Mouse (Mus musculus): Measurements from ENCODE around the gene Fam76a.

- no peak for TF ChIP-seq POLR2A (IDR thresholded peaks at IDR 0.05; ENCODE audit: insufficient read length, low read depth)
- TF ChIP-seq MAX (IDR thresholded peaks at IDR 0.05; ENCODE audit: low read depth) = no peak
- no peak for TF ChIP-seq SRF (IDR thresholded peaks at IDR 0.05; ENCODE audit: control insufficient read depth, insufficient read length, low read depth)
- no peak for TF ChIP-seq POLR2AphosphoS2 (IDR thresholded peaks at IDR 0.05; ENCODE audit: insufficient read length, low read depth)
- no peak for TF ChIP-seq MYOD1 (IDR thresholded peaks at IDR 0.05; ENCODE audit: control insufficient read depth in 1 of 3, insufficient read length in 2 of 3, low read depth in 2 of 3)
- no peak for TF ChIP-seq USF1 (IDR thresholded peaks at IDR 0.05; ENCODE audit: low read depth)
- TF ChIP-seq REST (IDR thresholded peaks at IDR 0.05; ENCODE audit: insufficient read depth, insufficient read length) = no peak
- TF ChIP-seq TCF12 (IDR thresholded peaks at IDR 0.05; ENCODE audit: insufficient read depth, poor library complexity, severe bottlenecking) = no peak
These were observed 10.5 kb upstream of the Fam76a start for GRCm38 (mm10) chr4:132932752-132933404.
